Mouse (Mus musculus): ENCODE results near the gene Ilk. TPM values are rescaled to one million over a fixed set of nuclear protein-coding genes. Genes with fewer than 3 reads are reported as not detected.

Gene Ilk
- polyA plus RNA-seq, 1 experiment from 2014 or later = 289 TPM

DNA sequence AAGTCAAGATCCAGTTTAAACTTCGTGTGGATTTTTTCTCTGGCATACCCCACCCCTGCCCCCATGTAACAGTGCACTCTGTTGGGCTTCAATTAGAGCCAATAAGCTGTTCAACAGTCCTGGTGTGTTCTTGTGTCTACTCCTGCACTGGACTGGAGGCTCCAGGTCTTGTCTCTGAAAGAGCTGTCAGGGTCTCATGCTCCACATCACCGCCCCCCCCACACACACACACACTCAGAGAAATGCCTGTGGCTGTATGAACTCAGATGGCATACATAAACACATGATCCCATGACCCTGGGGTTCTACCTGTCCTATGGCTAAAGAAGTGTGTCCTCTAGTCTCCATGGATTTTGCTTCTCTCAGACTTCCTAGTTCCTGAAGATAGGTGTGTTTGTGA lies 39.6 kb downstream of the Ilk start:
- no peaks in the 10 kb centered on the region for H3K27me3 ChIP-seq (ENCODE audit: control insufficient read depth, insufficient read depth, low read length)
- H3K36me3 ChIP-seq (ENCODE audit: control insufficient read depth, insufficient read depth, low read length) = peaks cover 7% of the 10 kb centered on the region; the same call in 1 of the 2 replicates
- DNase-seq (ENCODE audit: low spot score) (no peak), ATAC-seq (ENCODE audit: low FRiP score, low TSS enrichment) (no peak)
- no peak overlapping the region for H3K27ac ChIP-seq (replicated peaks)
- H3K4me3 ChIP-seq (ENCODE audit: low read depth, low read length) = no peak overlapping the region
- WGBS = 73% methylated on average over 2 of the region's 2 CpGs
- no peak overlapping the region for H3K4me2 ChIP-seq (replicated peaks; ENCODE audit: low read depth)
- no peaks in the 10 kb centered on the region for H3K9me3 ChIP-seq (ENCODE audit: control insufficient read depth, low read length)
- H3K9ac ChIP-seq (ENCODE audit: low read length) = no peak overlapping the region
- peaks cover 7% of the 10 kb centered on the region; the same call in 1 of the 2 replicates for H3K4me1 ChIP-seq (replicated peaks; ENCODE audit: control insufficient read depth, insufficient read depth)
- TF ChIP-seq CTCF (IDR thresholded peaks at IDR 0.05; ENCODE audit: low read depth) (no peak), EP300 (optimal IDR thresholded peaks at IDR 0.05) (no peak)

DNA sequence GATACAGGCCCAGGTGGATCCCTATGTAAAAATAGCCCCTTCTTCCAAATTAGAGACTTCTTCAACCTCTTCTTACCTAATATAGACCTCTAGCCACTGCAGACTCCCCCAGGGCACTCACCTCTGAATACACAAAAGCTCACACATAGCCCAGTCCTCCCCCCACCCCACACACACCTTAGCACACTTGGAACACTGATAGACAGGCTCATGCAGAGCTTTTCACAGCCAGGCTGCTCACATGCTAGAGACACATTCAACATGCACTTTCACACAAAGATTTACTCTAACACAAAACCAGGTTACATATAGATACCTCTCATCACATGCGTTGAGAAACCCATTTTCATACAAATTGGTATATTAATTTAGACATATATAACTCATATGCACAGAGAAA lies 40.9 kb downstream of the Ilk start:
- TF ChIP-seq CTCF (IDR thresholded peaks at IDR 0.05; ENCODE audit: low read depth) = no peak
- no peak for TF ChIP-seq EP300 (optimal IDR thresholded peaks at IDR 0.05)
- Histone ChIP-seq H3K27me3 (ENCODE audit: control insufficient read depth, insufficient read depth, low read length) (no peaks in the 10 kb centered on the region), H3K27ac (replicated peaks) (no peak overlapping the region; the same call in 1 of the 2 replicates), H3K4me1 (replicated peaks; ENCODE audit: control insufficient read depth, insufficient read depth) (peaks cover 7% of the 10 kb centered on the region; the same call in 1 of the 2 replicates), H3K9ac (ENCODE audit: low read length) (no peak overlapping the region), H3K4me3 (ENCODE audit: low read depth, low read length) (no peak overlapping the region), H3K9me3 (ENCODE audit: control insufficient read depth, low read length) (no peaks in the 10 kb centered on the region), H3K4me2 (replicated peaks; ENCODE audit: low read depth) (peak overlapping the region; percentile 34; the same call in 1 of the 2 replicates), H3K36me3 (ENCODE audit: control insufficient read depth, insufficient read depth, low read length) (peaks cover under 1% of the 10 kb centered on the region; the same call in 1 of the 2 replicates)
- 71% methylated on average over 1 of the region's 1 CpGs for WGBS
- ATAC-seq (ENCODE audit: low FRiP score, low TSS enrichment) (no peak), DNase-seq (ENCODE audit: low spot score) (no peak)

DNA sequence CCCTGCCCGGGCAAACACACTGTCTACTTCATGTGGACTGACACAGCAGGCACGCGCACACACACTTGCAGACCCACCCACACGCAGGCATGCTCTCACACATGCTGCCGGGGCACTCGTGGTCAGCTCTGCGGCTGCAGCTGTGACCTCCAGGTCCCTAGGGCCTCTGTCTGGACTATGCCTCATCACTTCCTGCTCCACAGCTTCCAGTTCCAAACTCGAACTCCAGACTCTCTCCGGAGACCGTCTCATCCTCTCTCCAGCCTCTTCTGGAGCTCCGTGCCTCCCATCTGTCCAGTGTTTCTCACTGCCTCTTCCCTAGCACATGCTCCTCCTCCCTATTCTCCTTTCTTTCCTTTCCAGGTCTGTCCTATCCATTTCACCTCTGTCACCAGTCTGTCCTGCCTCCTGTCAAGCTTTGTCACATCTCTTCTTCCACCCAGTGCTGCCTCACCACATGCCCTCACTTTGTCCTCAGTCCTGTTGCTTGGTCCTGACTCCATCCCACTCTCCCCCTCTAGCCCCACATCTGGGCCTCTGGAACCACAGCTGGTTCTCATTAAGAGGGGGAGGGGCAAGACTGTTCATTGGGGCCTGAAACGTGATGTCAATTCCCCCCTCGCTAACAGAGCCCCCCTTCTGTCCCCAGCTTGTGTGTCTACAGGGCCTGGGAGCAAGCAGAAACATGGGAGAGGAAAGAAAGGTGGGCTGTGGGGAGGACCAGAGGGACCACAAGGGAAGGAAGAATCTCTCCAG lies 41.6 kb downstream of the Ilk start:
- WGBS = 27% methylated on average over 13 of the region's 13 CpGs
- Histone ChIP-seq H3K4me2 (replicated peaks; ENCODE audit: low read depth) (peak overlapping the region; percentile 34), H3K27me3 (ENCODE audit: control insufficient read depth, insufficient read depth, low read length) (no peaks in the 10 kb centered on the region), H3K9me3 (ENCODE audit: control insufficient read depth, low read length) (no peaks in the 10 kb centered on the region), H3K36me3 (ENCODE audit: control insufficient read depth, insufficient read depth, low read length) (no peaks in the 10 kb centered on the region), H3K9ac (ENCODE audit: low read length) (0 out of 2 replicates have a peak overlapping the region, but pooled peaks have one; percentile 14), H3K27ac (replicated peaks) (peak overlapping the region; percentile 86), H3K4me1 (replicated peaks; ENCODE audit: control insufficient read depth, insufficient read depth) (peaks cover 7% of the 10 kb centered on the region; the same call in 1 of the 2 replicates), H3K4me3 (ENCODE audit: low read depth, low read length) (peak overlapping the region; percentile 8; the same call in 1 of the 2 replicates)
- no peak for DNase-seq (ENCODE audit: low spot score)
- TF ChIP-seq EP300 (optimal IDR thresholded peaks at IDR 0.05) (no peak), CTCF (IDR thresholded peaks at IDR 0.05; ENCODE audit: low read depth) (no peak)
- peak; percentile 78 for ATAC-seq (ENCODE audit: low FRiP score, low TSS enrichment)

GRCm38 (mm10) chr7:105778553-105779265 lies 42.3 kb downstream of the Ilk start:
- H3K27me3 ChIP-seq (ENCODE audit: control insufficient read depth, insufficient read depth, low read length) = no peaks in the 10 kb centered on the region
- peak; percentile 62 for ATAC-seq (ENCODE audit: low FRiP score, low TSS enrichment)
- TF ChIP-seq EP300 (optimal IDR thresholded peaks at IDR 0.05) (no peak), CTCF (IDR thresholded peaks at IDR 0.05; ENCODE audit: low read depth) (no peak)
- no peak for DNase-seq (ENCODE audit: low spot score)
- peak overlapping the region; percentile 38; the same call in 1 of the 2 replicates for H3K9ac ChIP-seq (ENCODE audit: low read length)
- peak overlapping the region; percentile 86 for H3K27ac ChIP-seq (replicated peaks)
- peak overlapping the region; percentile 34 for H3K4me2 ChIP-seq (replicated peaks; ENCODE audit: low read depth)
- 24% methylated on average over 4 of the region's 4 CpGs for WGBS
- no peaks in the 10 kb centered on the region for H3K36me3 ChIP-seq (ENCODE audit: control insufficient read depth, insufficient read depth, low read length)
- no peak overlapping the region for H3K4me3 ChIP-seq (ENCODE audit: low read depth, low read length)
- H3K9me3 ChIP-seq (ENCODE audit: control insufficient read depth, low read length) = no peaks in the 10 kb centered on the region
- peaks cover 7% of the 10 kb centered on the region; the same call in 1 of the 2 replicates for H3K4me1 ChIP-seq (replicated peaks; ENCODE audit: control insufficient read depth, insufficient read depth)

DNA sequence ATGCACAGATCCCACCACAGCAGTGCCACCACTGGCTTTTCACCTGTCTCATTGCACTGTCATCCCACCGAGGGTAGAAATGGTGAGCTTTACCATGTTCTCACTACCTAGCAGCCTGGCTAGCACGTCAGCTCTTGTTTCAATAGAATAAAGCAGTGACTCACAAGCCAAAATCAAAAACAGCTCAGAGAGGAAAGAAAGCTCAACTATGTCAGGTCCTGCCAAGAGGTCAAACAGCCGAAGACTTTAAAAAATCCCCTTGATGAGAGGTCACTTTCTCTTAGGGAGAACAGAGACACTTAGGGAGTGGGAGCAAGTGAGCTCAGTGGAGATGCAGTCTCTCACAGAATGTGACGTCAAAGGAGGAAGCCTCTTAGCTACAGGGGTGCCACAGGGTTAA lies 47.5 kb downstream of the Ilk start:
- Histone ChIP-seq H3K36me3 (ENCODE audit: control insufficient read depth, insufficient read depth, low read length) (no peaks in the 10 kb centered on the region), H3K9me3 (ENCODE audit: control insufficient read depth, low read length) (no peaks in the 10 kb centered on the region), H3K4me1 (replicated peaks; ENCODE audit: control insufficient read depth, insufficient read depth) (peaks cover under 1% of the 10 kb centered on the region; the same call in 1 of the 2 replicates), H3K27ac (replicated peaks) (no peak overlapping the region), H3K4me3 (ENCODE audit: low read depth, low read length) (no peak overlapping the region), H3K27me3 (ENCODE audit: control insufficient read depth, insufficient read depth, low read length) (0 out of 2 replicates have a peak, but pooled peaks cover 3% of the 10 kb centered on the region), H3K9ac (ENCODE audit: low read length) (no peak overlapping the region), H3K4me2 (replicated peaks; ENCODE audit: low read depth) (no peak overlapping the region)
- WGBS = 43% methylated on average over 4 of the region's 4 CpGs
- ATAC-seq (ENCODE audit: low FRiP score, low TSS enrichment) (no peak), DNase-seq (ENCODE audit: low spot score) (no peak)
- TF ChIP-seq EP300 (optimal IDR thresholded peaks at IDR 0.05) = no peak
